Mouse (Mus musculus): ENCODE results near the gene Clcn5. TPM values are rescaled to one million over a fixed set of nuclear protein-coding genes. Genes with fewer than 3 reads are reported as not detected.

The Clcn5 gene
- polyA plus RNA-seq, 1 experiment from 2014 or later: 17.8 TPM

- Histone ChIP-seq H3K27me3 (ENCODE audit: control insufficient read depth, insufficient read depth, low read length) (no peaks in the 10 kb centered on the region), H3K4me1 (ENCODE audit: control insufficient read depth, insufficient read depth, low read length) (no peaks in the 10 kb centered on the region), H3K36me3 (ENCODE audit: control insufficient read depth, insufficient read depth, low read length) (no peaks in the 10 kb centered on the region), H3K27ac (ENCODE audit: low read length) (no peak overlapping the region), H3K4me3 (ENCODE audit: low read depth, low read length) (no peak overlapping the region), H3K9me3 (ENCODE audit: control insufficient read depth, low read depth, low read length) (no peaks in the 10 kb centered on the region), H3K4me2 (replicated peaks; ENCODE audit: low read depth, low read length) (no peak overlapping the region), H3K9ac (replicated peaks; ENCODE audit: low read depth, low read length) (no peak overlapping the region)
- 83% methylated on average over 3 of the region's 3 CpGs for WGBS
- ATAC-seq (ENCODE audit: insufficient number of reproducible peaks, insufficient read depth, low FRiP score, low read depth): no peak
Measured at GRCm38 (mm10) chrX:7114885-7115284, 204.3 kb downstream of the Clcn5 start.

MicroRNA genes within 50 kb of the gene (microRNA counts, 519-probe panel; counts per million panel counts)
- 3,537 counts per million, percentile 70 among the panel's probes with 10 or more counts for microRNA mmu-miR-188-3p
- microRNA mmu-miR-188-5p: not detected
- 2,869 counts per million, percentile 50 among the panel's probes with 10 or more counts for microRNA mmu-miR-362-3p
- microRNA mmu-miR-362-5p: 1,679 counts per million, percentile 11 among the panel's probes with 10 or more counts
- not detected for microRNA mmu-miR-500
- microRNA mmu-miR-501-3p: 1,891 counts per million, percentile 18 among the panel's probes with 10 or more counts
- microRNA mmu-miR-501-5p: 2,445 counts per million, percentile 40 among the panel's probes with 10 or more counts
- 2,494 counts per million, percentile 41 among the panel's probes with 10 or more counts for microRNA mmu-miR-532-3p
- 3,611 counts per million, percentile 72 among the panel's probes with 10 or more counts for microRNA mmu-miR-532-5p

Small RNAs within 50 kb of the gene (microRNA-seq; reads per million reads assigned to microRNA genes)
- gene Mir188 (1,072 reads per million, percentile 72 among the genes with 10 or more reads in this experiment), gene Mir362 (118 reads per million, percentile 50 among the genes with 10 or more reads in this experiment), gene Mir500 (239 reads per million, percentile 58 among the genes with 10 or more reads in this experiment), gene Mir501 (527 reads per million, percentile 65 among the genes with 10 or more reads in this experiment), gene Mir532 (1,567 reads per million, percentile 76 among the genes with 10 or more reads in this experiment)

Other genes starting within 250 kb of the Clcn5 start
- gene Usp27x, start 56.5 kb upstream of the Clcn5 start, polyA plus RNA-seq (2014; fragmentation: Nextera tagmentation; extraction: Ambion mirVana): 0.45 and 0.65 TPM in 2 replicates